In genomic region chr13:94030551-94030950, GRCm38 (mm10) we compare ENCODE assay signal across 25 mouse cellular contexts. TPM values are rescaled to one million over a fixed set of nuclear protein-coding genes. Genes with fewer than 3 reads are reported as not detected.
DNase-seq lines count a peak whose midpoint lies in the region; ATAC-seq lines count a peak whose summit lies in the region.
"Had no signal": no experiment of that assay in that cellular context is flagged by ENCODE, and none has a peak within 500 bp of the region (broad histone marks: within the 10 kb centered on the region; RNA-seq: fewer than 3 reads in every experiment).

No protein-coding gene starts in this region.

- no peaks in the 10 kb centered on the region for H3K27me3 ChIP-seq in embryonic facial prominence, embryonic 12.5 days
- no peaks in the 10 kb centered on the region for H3K27me3 ChIP-seq in embryonic facial prominence, embryonic 10.5 days (replicated peaks; ENCODE audit: low read depth, poor library complexity, severe bottlenecking)
- H3K27me3 ChIP-seq in midbrain, embryonic 16.5 days (ENCODE audit: control insufficient read depth, insufficient read depth, low read depth, low read length) = no peaks in the 10 kb centered on the region
- no peaks in the 10 kb centered on the region for H3K27me3 ChIP-seq in midbrain, embryonic 15.5 days (replicated peaks)
- H3K27me3 ChIP-seq: embryonic facial prominence, embryonic 15.5 days; forebrain, embryonic 12.5 days; forebrain, embryonic 15.5 days had no signal

- H3K36me3 ChIP-seq in embryonic facial prominence, embryonic 12.5 days = no peaks in the 10 kb centered on the region
- no peaks in the 10 kb centered on the region for H3K36me3 ChIP-seq in embryonic facial prominence, embryonic 10.5 days (replicated peaks)
- H3K36me3 ChIP-seq in midbrain, embryonic 16.5 days (ENCODE audit: control insufficient read depth, insufficient read depth, low read length) = no peaks in the 10 kb centered on the region
- H3K36me3 ChIP-seq in midbrain, embryonic 15.5 days (replicated peaks) = no peaks in the 10 kb centered on the region
- H3K36me3 ChIP-seq: embryonic facial prominence, embryonic 15.5 days; forebrain, embryonic 12.5 days; forebrain, embryonic 15.5 days; hindbrain, embryonic 10.5 days had no signal

- no peak for DNase-seq in embryonic facial prominence, embryonic 10.5 days (ENCODE audit: low spot score)
- peak; percentile 10 for DNase-seq in brain, adult 2 months (ENCODE audit: low read depth, low spot score)
- no peak for DNase-seq in spleen, adult 18-20 months
- no peak for DNase-seq in cerebellum, postnatal 4 days (ENCODE audit: low spot score in 2 of 2)
- DNase-seq: adrenal gland, postnatal 10 days; adrenal gland, postnatal 36 days; cerebellum, adult 11 months; cerebellum, adult 2 months; cerebellum, adult 9-11 months; cerebellum, postnatal 25 days; embryo, embryonic 11 days; gastrocnemius, postnatal 10 days; gastrocnemius, postnatal 36 days had no signal

- 86% methylated on average over 2 of the region's 2 CpGs for WGBS in embryonic facial prominence, embryonic 12.5 days
- WGBS in embryonic facial prominence, embryonic 10.5 days = 82% methylated on average over 2 of the region's 2 CpGs
- WGBS in midbrain, embryonic 16.5 days = 63% methylated on average over 2 of the region's 2 CpGs
- whole genome bisulfite sequencing in midbrain, embryonic 15.5 days = 75% methylated on average over 2 of the region's 2 CpGs

- H3K27ac ChIP-seq in embryonic facial prominence, embryonic 12.5 days = no peak overlapping the region
- no peak overlapping the region for H3K27ac ChIP-seq in embryonic facial prominence, embryonic 10.5 days (replicated peaks)
- no peak overlapping the region for H3K27ac ChIP-seq in midbrain, embryonic 16.5 days (ENCODE audit: low read length)
- H3K27ac ChIP-seq in midbrain, embryonic 15.5 days = no peak overlapping the region
- H3K27ac ChIP-seq: embryonic facial prominence, embryonic 15.5 days; forebrain, embryonic 12.5 days; forebrain, embryonic 15.5 days; hindbrain, embryonic 10.5 days; hindbrain, embryonic 14.5 days; hindbrain, postnatal 0 days had no signal

- ATAC-seq in embryonic facial prominence, embryonic 12.5 days (ENCODE audit: insufficient number of reproducible peaks, insufficient read depth, low FRiP score, low TSS enrichment) = 0 out of 2 replicates have a peak, but pooled peaks have one; percentile 9
- peak; percentile 42; the same call in 1 of the 2 replicates for ATAC-seq in midbrain, embryonic 16.5 days
- no peak for ATAC-seq in midbrain, embryonic 15.5 days (replicated peaks)
- ATAC-seq: forebrain, embryonic 15.5 days; hindbrain, postnatal 0 days; inflammation-experienced regulatory T-cells, adult 6 months; intestine, embryonic 16.5 days had no signal

- H3K9me3 ChIP-seq in embryonic facial prominence, embryonic 12.5 days = no peaks in the 10 kb centered on the region
- H3K9me3 ChIP-seq in embryonic facial prominence, embryonic 10.5 days = no peaks in the 10 kb centered on the region
- no peaks in the 10 kb centered on the region for H3K9me3 ChIP-seq in midbrain, embryonic 16.5 days (replicated peaks; ENCODE audit: control insufficient read depth, low read length, poor library complexity, severe bottlenecking)
- no peaks in the 10 kb centered on the region for H3K9me3 ChIP-seq in midbrain, embryonic 15.5 days
- H3K9me3 ChIP-seq: embryonic facial prominence, embryonic 15.5 days; forebrain, embryonic 12.5 days; forebrain, embryonic 15.5 days; hindbrain, embryonic 10.5 days had no signal

- H3K9ac ChIP-seq in embryonic facial prominence, embryonic 12.5 days = no peak overlapping the region
- no peak overlapping the region for H3K9ac ChIP-seq in midbrain, embryonic 16.5 days (ENCODE audit: low read depth, low read length)
- H3K9ac ChIP-seq in midbrain, embryonic 15.5 days = no peak overlapping the region
- H3K9ac ChIP-seq: embryonic facial prominence, embryonic 15.5 days; forebrain, embryonic 12.5 days; forebrain, embryonic 15.5 days; hindbrain, embryonic 14.5 days had no signal

- H3K4me2 ChIP-seq in embryonic facial prominence, embryonic 12.5 days (replicated peaks) = no peak overlapping the region
- no peak overlapping the region for H3K4me2 ChIP-seq in midbrain, embryonic 16.5 days (ENCODE audit: low read length)
- H3K4me2 ChIP-seq in midbrain, embryonic 15.5 days = no peak overlapping the region
- H3K4me2 ChIP-seq: embryonic facial prominence, embryonic 15.5 days; forebrain, embryonic 12.5 days; forebrain, embryonic 15.5 days; heart, embryonic 11.5 days; hindbrain, embryonic 14.5 days had no signal

- H3K4me1 ChIP-seq in embryonic facial prominence, embryonic 12.5 days = peaks cover 25% of the 10 kb centered on the region
- H3K4me1 ChIP-seq in embryonic facial prominence, embryonic 10.5 days = peaks cover 23% of the 10 kb centered on the region
- no peaks in the 10 kb centered on the region for H3K4me1 ChIP-seq in midbrain, embryonic 16.5 days (ENCODE audit: control insufficient read depth, insufficient read depth, low read length)
- H3K4me1 ChIP-seq in midbrain, embryonic 15.5 days = no peaks in the 10 kb centered on the region
- H3K4me1 ChIP-seq: forebrain, embryonic 12.5 days; forebrain, embryonic 15.5 days had no signal

- no peak overlapping the region for H3K4me3 ChIP-seq in embryonic facial prominence, embryonic 12.5 days
- H3K4me3 ChIP-seq in embryonic facial prominence, embryonic 10.5 days = no peak overlapping the region
- no peak overlapping the region for H3K4me3 ChIP-seq in midbrain, embryonic 16.5 days (ENCODE audit: low read depth, low read length)
- no peak overlapping the region for H3K4me3 ChIP-seq in midbrain, embryonic 15.5 days
- H3K4me3 ChIP-seq: embryonic facial prominence, embryonic 15.5 days; forebrain, embryonic 12.5 days; forebrain, embryonic 15.5 days; hindbrain, embryonic 10.5 days had no signal

RNA-seq across cellular contexts. Expression of gene Lhfpl2, which starts 27.0 kb away (rescaled TPM):
- polyA plus RNA-seq in embryonic facial prominence, embryonic 12.5 days (2016; fragmentation: Nextera tagmentation; extraction: Ambion mirVana) = 67.6 and 69.4 TPM in 2 replicates
- 31.1 and 34.2 TPM in 2 replicates for polyA plus RNA-seq in embryonic facial prominence, embryonic 10.5 days (2016; fragmentation: Nextera tagmentation; extraction: Ambion mirVana)
- 15.9 and 16.3 TPM in 2 replicates for polyA plus RNA-seq in midbrain, embryonic 16.5 days (2015; fragmentation: Nextera tagmentation; extraction: Ambion mirVana)
- polyA plus RNA-seq in midbrain, embryonic 15.5 days (2015; fragmentation: Nextera tagmentation; extraction: Ambion mirVana) = 16.3 and 16.8 TPM in 2 replicates
- polyA plus RNA-seq: inflammation-experienced regulatory T-cells, adult 6 months had no signal
